Mouse (Mus musculus) cerebellum, adult 2 months (tissue): ENCODE data around the gene Cpne9. TPM values are rescaled to one million over a fixed set of nuclear protein-coding genes. Genes with fewer than 3 reads are reported as not detected.
A peak's percentile ranks its signal among the peaks of the same experiment; 100 is the strongest.

Experiments used
- DNase-seq, 2 experiments: peaks; one replicate each; pipeline ENCODE4 v3.0.0; 2021
- H3K27ac ChIP-seq: fragments of 200-500 bp; 2 replicates; pipeline ENCODE4 v1.5.1; 2012; ENCODE audit warnings: low read length, control low read depth, inconsistent platforms; ENCODE audit not compliant: insufficient read depth
- H3K27me3 ChIP-seq: fragments of 200-500 bp; 2 replicates; pipeline ENCODE4 v1.6.1; 2012; ENCODE audit warnings: inconsistent platforms, mild to moderate bottlenecking, low read length, moderate library complexity; ENCODE audit not compliant: control insufficient read depth, insufficient read depth
- H3K4me1 ChIP-seq: fragments of 200-500 bp; 2 replicates; pipeline ENCODE4 v1.6.1; 2011; ENCODE audit warnings: low read length; ENCODE audit not compliant: control insufficient read depth, insufficient read depth
- H3K4me3 ChIP-seq: fragments of 200-500 bp; replicated peaks from 2 replicates; pipeline ENCODE3; 2011; ENCODE audit warnings: mild to moderate bottlenecking, low read depth, low read length, control low read depth; ENCODE audit not compliant: insufficient read depth
- CTCF ChIP-seq: fragments of 200-500 bp; IDR thresholded peaks from 2 replicates; pipeline ENCODE4 v1.5.1; 2011; ENCODE audit warnings: low read depth, mild to moderate bottlenecking, control low read depth, low read length, moderate library complexity, borderline replicate concordance; ENCODE audit not compliant: insufficient read depth
- POLR2A ChIP-seq: fragments of 200-500 bp; IDR thresholded peaks from 2 replicates; pipeline ENCODE4 v1.6.1; 2011; ENCODE audit warnings: low read length, control low read depth, borderline replicate concordance; ENCODE audit not compliant: insufficient read depth
- WGBS: fragments of 180-500 bp; shearing (Covaris S2); methylation state at CpG from one replicate; pipeline ENCODE4 v1.1.7; 2018; 5-methylcytosine and 5-hydroxymethylcytosine counted together
- polyA plus RNA-seq: library from polyadenylated mRNA; depleted of rRNA; stranded (reverse); fragments of >200 nt; gene quantifications from 2 replicates; pipeline ENCODE4 v1.2.3, GENCODE M21; 2012

Gene Cpne9
- polyA plus RNA-seq, 1 experiment, result 114 TPM

- no peaks in the 10 kb centered on the region for H3K4me1 ChIP-seq
- H3K27me3 ChIP-seq, result no peaks in the 10 kb centered on the region
- no peak overlapping the region for H3K27ac ChIP-seq
- TF ChIP-seq POLR2A (no peak), CTCF (no peak)
- DNase-seq, result no peak
- 62% methylated on average over 6 of the region's 6 CpGs for WGBS
- H3K4me3 ChIP-seq, result no peak overlapping the region
Measured at GRCm38 (mm10) chr6:113290346-113290745, 8.2 kb downstream of the Cpne9 start.

- Histone ChIP-seq H3K4me1 (no peaks in the 10 kb centered on the region), H3K27ac (no peak overlapping the region), H3K27me3 (no peaks in the 10 kb centered on the region), H3K4me3 (no peak overlapping the region)
- DNase-seq, result no peak
- no peak for TF ChIP-seq POLR2A
- TF ChIP-seq CTCF, result no peak
- WGBS, result 71% methylated on average over 5 of the region's 5 CpGs
Measured at GRCm38 (mm10) chr6:113292938-113293337, 10.8 kb downstream of the Cpne9 start.

DNA sequence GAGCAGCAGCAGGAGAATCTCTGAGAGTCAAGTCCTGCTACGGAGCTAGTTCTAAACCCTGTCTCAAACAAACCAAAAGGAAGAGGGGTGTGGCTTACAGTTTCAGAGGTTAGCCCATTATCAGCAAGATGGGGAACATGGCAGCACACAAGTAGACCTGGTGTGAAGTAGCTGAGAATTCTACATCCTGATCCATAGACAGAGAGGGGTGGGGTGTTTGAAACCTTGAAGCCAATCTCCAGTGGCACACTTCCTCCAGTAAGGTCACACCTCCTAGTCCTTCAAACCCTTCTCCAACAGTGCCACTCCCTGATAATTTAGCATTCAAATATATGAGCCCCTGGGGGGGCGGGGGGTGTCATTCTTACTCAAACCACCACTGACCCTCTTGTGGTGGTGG, 13.9 kb downstream of the Cpne9 start:
- TF ChIP-seq CTCF, result no peak
- H3K4me3 ChIP-seq, result no peak overlapping the region
- no peak for DNase-seq
- H3K4me1 ChIP-seq, result no peaks in the 10 kb centered on the region
- H3K27ac ChIP-seq, result no peak overlapping the region
- H3K27me3 ChIP-seq, result no peaks in the 10 kb centered on the region
- 76% methylated on average over 2 of the region's 2 CpGs for WGBS

DNA sequence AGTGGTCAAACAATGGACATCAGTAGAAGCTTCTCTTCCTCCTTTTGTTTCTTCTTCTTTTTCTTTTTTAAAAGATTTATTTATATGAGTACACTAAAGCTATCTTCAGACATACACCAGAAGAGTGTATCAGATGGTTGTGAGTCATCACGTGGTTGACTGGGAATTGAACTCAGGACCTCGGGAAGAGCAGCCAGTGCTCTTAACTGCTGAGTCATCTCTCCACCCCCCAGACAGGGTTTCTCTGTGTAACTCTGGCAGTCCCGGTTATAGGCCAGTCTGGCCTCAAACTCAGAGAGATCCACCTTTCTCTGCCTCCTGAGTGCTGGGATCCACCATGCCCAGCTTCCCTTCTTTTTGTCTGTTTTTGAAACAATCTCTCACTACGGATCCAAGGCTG, 14.5 kb downstream of the Cpne9 start:
- TF ChIP-seq CTCF (no peak), POLR2A (no peak)
- WGBS, result 60% methylated on average over 4 of the region's 4 CpGs
- DNase-seq, result no peak
- Histone ChIP-seq H3K27me3 (no peaks in the 10 kb centered on the region), H3K27ac (no peak overlapping the region), H3K4me1 (no peaks in the 10 kb centered on the region), H3K4me3 (no peak overlapping the region)

DNA sequence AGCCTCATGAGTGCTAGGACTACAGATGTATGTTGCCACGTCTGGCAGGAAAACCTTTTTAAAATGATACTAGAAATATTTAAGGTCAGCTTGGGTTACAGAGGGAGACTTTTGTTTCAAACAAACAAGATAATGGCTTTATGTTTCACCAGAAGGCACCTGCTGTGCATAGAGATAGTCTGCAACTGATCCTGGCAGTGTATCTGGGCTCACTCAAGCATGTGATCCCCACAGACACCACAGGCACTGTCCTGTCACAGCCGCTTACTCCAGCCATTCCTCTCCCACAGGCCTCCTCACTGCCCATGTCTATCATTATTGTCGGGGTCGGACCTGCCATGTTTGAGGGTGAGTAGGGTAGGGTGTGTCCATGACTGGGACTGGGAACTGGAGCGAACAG, 19.2 kb downstream of the Cpne9 start:
- Histone ChIP-seq H3K27ac (no peak overlapping the region), H3K4me1 (no peaks in the 10 kb centered on the region), H3K27me3 (no peaks in the 10 kb centered on the region), H3K4me3 (no peak overlapping the region)
- TF ChIP-seq CTCF (no peak), POLR2A (no peak)
- 57% methylated on average over 5 of the region's 5 CpGs for WGBS
- DNase-seq, result no peak

DNA sequence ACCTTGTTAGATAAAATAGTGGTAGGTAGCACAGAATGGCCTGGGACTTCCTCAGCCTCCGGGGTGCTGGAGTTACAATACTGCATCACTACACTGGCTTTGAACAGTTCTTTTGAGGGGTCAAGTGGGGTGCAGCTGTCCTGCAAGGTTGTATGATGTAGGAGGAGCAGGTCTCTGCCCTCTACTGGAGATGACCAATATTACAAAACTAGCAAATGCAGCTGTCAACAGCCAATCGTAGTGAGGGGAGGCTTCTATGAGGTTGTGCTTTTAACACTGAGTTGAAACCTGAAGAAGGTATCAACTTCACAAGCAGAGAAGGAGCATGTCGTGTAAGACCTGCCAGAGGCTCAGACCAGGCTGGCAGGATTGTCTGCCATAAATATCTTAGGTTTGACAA, 20.2 kb downstream of the Cpne9 start:
- Histone ChIP-seq H3K27me3 (no peaks in the 10 kb centered on the region), H3K4me3 (no peak overlapping the region), H3K27ac (no peak overlapping the region), H3K4me1 (no peaks in the 10 kb centered on the region)
- 19% methylated on average over 3 of the region's 3 CpGs for WGBS
- no peak for DNase-seq
- TF ChIP-seq CTCF (peak; percentile 47; the same call in 1 of the 2 replicates), POLR2A (no peak)

DNA sequence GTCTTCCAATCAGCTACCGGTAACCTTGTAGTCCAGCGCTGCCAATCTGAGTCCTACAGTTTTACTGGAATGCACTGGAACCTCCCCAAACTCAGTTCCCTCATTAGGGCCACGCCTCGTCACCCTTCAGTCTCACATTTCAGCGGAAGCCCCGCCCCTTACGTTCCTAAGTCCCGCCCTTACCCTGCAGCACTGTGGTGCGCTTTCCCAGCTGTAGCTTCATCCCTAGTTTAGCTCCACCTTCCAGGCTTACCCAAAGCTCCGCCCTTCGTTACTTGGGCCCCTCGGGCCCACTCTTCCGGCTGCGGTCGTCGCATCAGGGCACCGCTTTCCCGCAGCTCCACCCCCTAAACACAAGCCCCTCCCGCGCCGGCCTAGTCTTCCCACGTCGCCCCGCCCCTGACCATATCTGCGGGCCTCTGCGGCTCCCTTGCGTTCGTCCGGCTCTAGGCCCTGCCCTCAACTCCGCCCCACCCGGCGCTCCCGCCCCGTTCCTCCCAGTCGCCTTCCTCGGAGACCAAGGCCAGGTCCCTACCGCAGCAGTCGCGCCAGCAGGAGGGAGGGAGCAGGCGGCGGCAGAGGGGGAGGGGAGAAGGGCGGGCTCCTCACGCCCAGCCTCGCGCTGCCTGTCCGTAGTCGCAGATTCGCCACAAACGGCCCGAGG, 24.3 kb downstream of the Cpne9 start:
- peaks cover 11% of the 10 kb centered on the region for H3K4me1 ChIP-seq
- no peaks in the 10 kb centered on the region for H3K27me3 ChIP-seq
- peak overlapping the region; percentile 88 for H3K4me3 ChIP-seq
- H3K27ac ChIP-seq, result peak overlapping the region; percentile 99
- under 1% methylated on average over 44 of the region's 50 CpGs for WGBS
- DNase-seq, result peak; percentile 99 to 100
- no peak for TF ChIP-seq POLR2A
- TF ChIP-seq CTCF, result no peak

GRCm38 (mm10) chr6:113306986-113307349, 24.9 kb downstream of the Cpne9 start, which contains the start of gene Brpf1:
Gene Brpf1 (plus strand): TSS chr6:113307137.
- H3K4me3 ChIP-seq, result peak within 1 kb of the TSS; percentile 88
- 0% methylated on average over 32 of the region's 32 CpGs for WGBS
- no peak for DNase-seq
- peaks cover 11% of the 10 kb centered on the region for H3K4me1 ChIP-seq
- no peaks in the 10 kb centered on the region for H3K27me3 ChIP-seq
- peak within 1 kb of the TSS; percentile 99 for H3K27ac ChIP-seq
- TF ChIP-seq POLR2A (peak; percentile 66; the same call in 1 of the 2 replicates), CTCF (no peak)
